In genomic region chrX:74085601-74086038, GRCm38 (mm10) we compare ENCODE assay signal across 8 mouse cellular contexts. TPM values are rescaled to one million over a fixed set of nuclear protein-coding genes. Genes with fewer than 3 reads are reported as not detected.
DNase-seq lines count a peak whose midpoint lies in the region; ATAC-seq and TF ChIP-seq lines count a peak whose summit lies in the region.

No protein-coding gene starts in this region.

- WGBS in hindbrain, postnatal 0 days: 22% methylated on average over 23 of the region's 27 CpGs

- H3K4me3 ChIP-seq in gastrocnemius, adult 2 months: peak overlapping the region; percentile 89
- peak overlapping the region; percentile 57 for H3K4me3 ChIP-seq in hindbrain, postnatal 0 days (ENCODE audit: low read length)
- H3K4me3 ChIP-seq in left cerebral cortex, adult 2 months: peak overlapping the region; percentile 62

- ATAC-seq in common myeloid progenitor, adult 5-6 weeks (replicated peaks; ENCODE audit: low read depth, poor library complexity, severe bottlenecking): peak; percentile 98
- peak; percentile 99 for ATAC-seq in hindbrain, postnatal 0 days
- peak; percentile 99 for ATAC-seq in megakaryocyte, adult 5-6 weeks (ENCODE audit: poor library complexity, severe bottlenecking)

- no peaks in the 10 kb centered on the region for H3K4me1 ChIP-seq in hindbrain, postnatal 0 days (ENCODE audit: insufficient read depth, low read length)

- no peaks in the 10 kb centered on the region for H3K9me3 ChIP-seq in hindbrain, postnatal 0 days (ENCODE audit: low read length)

- no peaks in the 10 kb centered on the region for H3K27me3 ChIP-seq in hindbrain, postnatal 0 days (ENCODE audit: insufficient read depth, low read length)

- intact Hi-C loops in gastrocnemius, adult 2 months (cut with DNase I): no loop called here
- intact Hi-C loops in left cerebral cortex, adult 2 months (cut with DNase I): loop anchor here (1.0 to 2.0 kb wide), 3 partner anchors 62 to 161 kb away; partner anchors contain the start of genes Hcfc1 and Irak1

- peak; percentile 99 for DNase-seq in ZHBTc4 (ENCODE audit: low read depth, low spot score)
- peak; percentile 98 for DNase-seq in gastrocnemius, adult 2 months
- DNase-seq in hindbrain, postnatal 0 days (ENCODE audit: low spot score): peak; percentile 97
- peak; percentile 93 to 96 for DNase-seq in left cerebral cortex, adult 2 months (ENCODE audit: extremely low spot score in 1 of 2, low spot score in 2 of 2)
- peak; percentile 96 to 98 for DNase-seq in right cerebral cortex, adult 2 months (ENCODE audit: low spot score in 2 of 2)
- peak; percentile 97 for DNase-seq in urinary bladder, postnatal 14 days (ENCODE audit: low spot score)

- peak overlapping the region; percentile 72 for H3K9ac ChIP-seq in hindbrain, postnatal 0 days (replicated peaks; ENCODE audit: low read length)

- no peaks in the 10 kb centered on the region for H3K36me3 ChIP-seq in hindbrain, postnatal 0 days (ENCODE audit: insufficient read depth, low read length)

- peak overlapping the region; percentile 97 for H3K27ac ChIP-seq in gastrocnemius, adult 2 months
- peak overlapping the region; percentile 96 for H3K27ac ChIP-seq in hindbrain, postnatal 0 days
- peak overlapping the region; percentile 94 for H3K27ac ChIP-seq in left cerebral cortex, adult 2 months

- peak overlapping the region; percentile 47 for H3K4me2 ChIP-seq in hindbrain, postnatal 0 days (ENCODE audit: low read depth, low read length)

- TF ChIP-seq CTCF in gastrocnemius, adult 2 months (IDR thresholded peaks at IDR 0.05): no peak
- no peak for TF ChIP-seq CTCF in hindbrain, postnatal 0 days (IDR thresholded peaks at IDR 0.05; ENCODE audit: low read depth)
- TF ChIP-seq CTCF in left cerebral cortex, adult 2 months (IDR thresholded peaks at IDR 0.05): no peak

RNA-seq across cellular contexts. Expression of gene Opn1mw, which starts 41.6 kb away (rescaled TPM):
- total RNA-seq in common myeloid progenitor, adult 5-6 weeks (2017): not detected in 2 replicates
- not detected for total RNA-seq in gastrocnemius, adult 2 months (2021)
- not detected in 2 replicates for total RNA-seq in hindbrain, postnatal 0 days (2014; rRNA removed)
- polyA plus RNA-seq in hindbrain, postnatal 0 days (2015; fragmentation: Nextera tagmentation; extraction: Ambion mirVana): 0.14 TPM in 1 of 2 replicates, not detected in the other
- 1 to 10 TPM in 1 of 2 experiments, under 1 TPM in 1; 0.66 to 1.6 TPM for total RNA-seq in left cerebral cortex, adult 2 months (2021)
- not detected in 2 replicates for total RNA-seq in megakaryocyte, adult 5-6 weeks (2015)
- total RNA-seq in megakaryocyte, adult 5-6 weeks (2017): not detected in 2 replicates

RNA-seq across cellular contexts. Expression of gene Mecp2, which starts 49.5 kb away (rescaled TPM):
- 16.9 and 26.2 TPM in 2 replicates for total RNA-seq in common myeloid progenitor, adult 5-6 weeks (2017)
- total RNA-seq in gastrocnemius, adult 2 months (2021): 10 to 100 TPM; 29.0 to 29.3 TPM
- 48.9 and 62.0 TPM in 2 replicates for total RNA-seq in hindbrain, postnatal 0 days (2014; rRNA removed)
- 12.2 and 12.5 TPM in 2 replicates for polyA plus RNA-seq in hindbrain, postnatal 0 days (2015; fragmentation: Nextera tagmentation; extraction: Ambion mirVana)
- total RNA-seq in left cerebral cortex, adult 2 months (2021): 10 to 100 TPM; 85.0 to 89.3 TPM
- total RNA-seq in megakaryocyte, adult 5-6 weeks (2015): 15.2 and 16.4 TPM in 2 replicates
- total RNA-seq in megakaryocyte, adult 5-6 weeks (2017): 16.9 and 17.7 TPM in 2 replicates

Comparison
In these comparisons a context has a peak if more than half of its experiments do, and no peak if none do; other contexts are left out.
1. Peak in every context shown above with its lines: DNase-seq, ATAC-seq, H3K4me3 ChIP-seq and H3K27ac ChIP-seq.